Mouse (Mus musculus): ENCODE measurements at regions not wholly inside any gene's neighbourhood (a gene's known extent, or its start where the extent isn't known, plus 50 kb on each side); places are given as distances from the start of the nearest gene placed in this dataset.
"Not testable (repeated sequence)": the region's sequence is repeated elsewhere in the genome, so short reads cannot be mapped to it uniquely, and the experiment has no call there.

- no peak for DNase-seq (ENCODE audit: low spot score)
Observed at GRCm38 (mm10) chr14:9492228-9492627, 826.2 kb upstream of the 4930452B06Rik start.

DNA sequence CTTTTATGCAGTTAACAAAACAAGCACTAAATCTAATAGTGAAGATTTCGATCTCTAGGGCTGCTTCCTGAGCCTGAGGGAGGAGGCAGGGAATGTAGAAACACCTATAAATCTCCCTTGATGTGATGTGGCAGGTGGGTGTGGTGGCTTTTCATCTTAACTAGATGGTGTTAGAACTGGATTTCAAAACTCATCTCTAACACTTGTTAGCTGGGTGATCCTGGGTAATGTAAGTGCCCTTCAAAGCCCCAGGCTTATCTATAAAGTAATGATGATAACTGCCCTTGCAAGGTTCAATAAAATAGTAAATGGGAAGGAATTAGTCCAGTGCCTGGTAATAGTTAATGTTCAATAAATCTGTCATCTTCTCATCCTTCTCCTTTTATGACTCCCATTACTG, 822.5 kb upstream of the 4930452B06Rik start:
- DNase-seq (ENCODE audit: low spot score), result no peak

DNA sequence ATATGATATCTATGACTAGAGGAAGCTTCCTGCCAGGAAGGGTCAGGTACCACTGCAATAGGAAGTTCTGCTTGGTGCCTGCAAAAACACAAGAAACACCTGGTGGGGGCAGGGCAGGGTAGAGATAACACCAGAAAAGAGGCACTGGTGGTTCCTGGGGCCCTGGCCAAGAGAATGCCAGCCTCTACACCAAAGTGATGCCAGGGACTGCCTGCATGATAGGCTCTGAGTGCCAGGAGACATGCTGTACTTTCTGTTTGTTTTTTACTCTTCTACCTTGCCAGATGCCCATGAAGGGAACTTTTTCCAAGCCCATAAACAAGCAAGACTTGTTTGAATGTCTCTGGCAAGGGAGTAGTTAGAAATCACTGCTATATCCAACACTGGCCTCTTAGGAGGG, 812.9 kb upstream of the 4930452B06Rik start:
- no peak for DNase-seq (ENCODE audit: low spot score)

DNA sequence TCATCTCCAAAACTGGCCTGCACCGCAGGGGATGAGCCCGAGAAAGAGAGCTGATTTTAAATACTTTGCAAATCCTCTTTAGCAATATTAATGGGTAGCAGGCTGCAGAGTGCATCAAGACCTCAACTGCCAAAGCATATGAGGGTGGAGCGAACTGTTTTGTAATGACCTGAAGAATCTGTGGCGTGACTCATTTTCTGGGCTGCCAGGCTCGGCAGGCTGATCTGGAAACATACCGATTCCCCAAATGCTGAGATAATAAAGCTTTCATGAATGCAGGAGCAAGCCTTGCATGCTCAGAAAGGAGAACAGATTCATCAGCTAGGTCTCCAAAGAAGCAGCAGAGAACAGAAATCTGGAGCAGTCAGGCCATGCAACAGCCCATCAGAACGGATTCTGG, 809.1 kb upstream of the 4930452B06Rik start:
- DNase-seq (ENCODE audit: low spot score), result no peak

DNA sequence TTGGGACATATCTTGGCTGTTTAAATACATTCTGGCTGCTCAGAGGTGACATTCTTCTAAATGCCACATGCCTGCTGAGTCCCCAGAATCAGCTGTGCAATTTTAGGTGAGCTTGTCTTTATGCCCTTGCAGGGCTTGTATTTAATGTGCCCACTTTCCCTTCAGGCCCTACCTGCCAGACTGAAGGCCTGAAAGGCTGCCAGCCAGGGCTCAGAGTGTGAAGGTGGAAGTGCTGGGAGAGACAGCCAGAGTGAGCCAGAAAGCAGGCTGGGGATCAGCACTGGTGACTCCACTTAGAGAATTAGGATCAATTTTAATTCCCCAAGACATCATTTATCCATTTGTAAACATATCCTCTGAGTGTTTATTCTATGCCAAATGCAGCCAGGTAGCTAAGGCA, 803.6 kb upstream of the 4930452B06Rik start:
- DNase-seq (ENCODE audit: low spot score), result no peak

GRCm38 (mm10) chr14:9468654-9469053, 802.6 kb upstream of the 4930452B06Rik start:
- DNase-seq (ENCODE audit: low spot score), result no peak

DNA sequence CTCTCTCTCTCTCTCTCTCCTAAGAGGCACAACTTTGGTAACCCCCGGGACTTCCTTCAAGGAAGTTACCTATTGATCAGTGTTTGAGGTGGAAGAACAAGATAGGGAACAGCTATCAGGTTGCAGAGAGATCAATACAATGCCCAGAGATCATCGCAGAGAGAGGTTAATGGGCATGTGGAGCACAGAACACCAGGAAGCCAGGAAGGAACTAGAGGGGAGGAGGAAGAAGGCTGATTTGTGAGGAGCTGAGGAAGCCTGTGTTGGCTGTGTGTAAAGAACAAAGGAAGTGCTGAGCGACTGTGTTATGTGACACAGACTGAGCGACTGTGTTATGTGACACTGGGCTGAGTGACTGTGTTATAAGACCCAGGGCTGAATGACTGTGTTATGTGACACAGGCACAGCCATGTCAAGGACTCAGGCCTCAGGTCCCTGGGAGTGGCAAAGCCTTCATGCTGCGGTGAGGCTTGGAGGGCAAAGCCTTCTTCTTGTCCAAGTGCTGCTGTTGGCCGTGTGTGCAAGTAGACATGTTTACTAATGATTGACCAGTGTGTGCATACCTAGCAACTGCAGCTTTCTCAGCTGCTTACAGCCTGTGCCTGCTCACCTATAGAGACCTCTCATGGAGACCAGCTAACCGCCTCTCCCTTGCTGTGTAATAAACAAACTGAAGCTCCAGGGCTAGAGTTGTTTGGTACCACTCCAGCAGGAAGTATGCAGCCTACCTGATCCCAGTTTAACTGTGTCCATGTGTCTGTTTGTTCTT, 801.8 kb upstream of the 4930452B06Rik start:
- DNase-seq (ENCODE audit: low spot score), result no peak

- no peak for DNase-seq (ENCODE audit: low spot score)
Observed at GRCm38 (mm10) chr14:9460006-9460405, 794.0 kb upstream of the 4930452B06Rik start.

DNA sequence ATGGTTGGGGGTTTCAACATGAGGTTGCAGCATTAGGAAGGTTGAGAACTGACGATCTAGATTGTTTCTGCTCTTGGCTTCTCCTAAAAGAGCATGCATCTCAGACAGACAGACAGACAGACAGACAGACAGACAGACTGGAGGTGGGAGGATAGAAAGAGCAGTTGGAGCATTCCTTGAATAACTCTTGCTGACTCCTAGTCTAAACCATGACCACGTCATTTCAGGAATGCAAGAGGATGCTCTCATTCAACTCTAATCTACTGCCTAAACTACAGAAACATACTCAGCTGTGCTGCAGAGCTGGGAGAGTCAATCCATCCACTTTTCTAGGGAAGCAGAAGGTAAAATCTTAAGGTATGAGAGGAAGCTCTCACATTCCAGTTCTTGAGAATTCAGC, 792.8 kb upstream of the 4930452B06Rik start:
- no peak for DNase-seq (ENCODE audit: low spot score)

DNA sequence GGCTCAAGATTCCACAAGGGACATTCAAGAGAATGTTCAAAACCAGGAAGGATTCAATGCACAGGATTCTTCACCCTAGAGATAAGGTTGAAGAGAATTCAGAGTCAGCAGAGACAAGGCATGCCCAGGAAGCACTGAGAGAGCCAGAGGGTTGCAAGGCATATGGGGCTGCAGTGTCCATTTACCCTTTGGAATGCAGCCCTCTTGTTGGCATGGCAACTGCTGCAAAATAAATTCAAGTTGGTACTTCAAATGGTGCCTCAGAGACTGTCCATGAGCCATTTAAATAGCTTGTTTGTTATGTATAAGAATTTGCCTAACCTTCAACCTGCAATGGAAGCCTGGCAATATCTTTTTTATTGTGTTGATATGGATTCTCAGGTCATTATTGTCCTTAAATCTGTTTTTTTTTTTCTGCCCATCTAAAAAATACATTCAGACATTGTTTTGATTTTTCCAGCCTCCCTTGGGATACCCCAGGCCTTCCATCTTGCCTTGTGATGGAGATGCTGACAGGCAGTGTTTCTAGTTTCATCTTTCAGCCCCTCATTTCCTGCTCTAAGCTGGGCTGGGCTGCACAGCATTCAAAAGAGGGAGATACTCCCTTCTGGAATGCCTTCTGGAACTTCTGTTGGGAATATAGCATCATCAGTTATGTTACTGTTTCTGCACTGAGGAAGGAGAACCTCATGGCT, 791.9 kb upstream of the 4930452B06Rik start:
- no peak for DNase-seq (ENCODE audit: low spot score)

DNA sequence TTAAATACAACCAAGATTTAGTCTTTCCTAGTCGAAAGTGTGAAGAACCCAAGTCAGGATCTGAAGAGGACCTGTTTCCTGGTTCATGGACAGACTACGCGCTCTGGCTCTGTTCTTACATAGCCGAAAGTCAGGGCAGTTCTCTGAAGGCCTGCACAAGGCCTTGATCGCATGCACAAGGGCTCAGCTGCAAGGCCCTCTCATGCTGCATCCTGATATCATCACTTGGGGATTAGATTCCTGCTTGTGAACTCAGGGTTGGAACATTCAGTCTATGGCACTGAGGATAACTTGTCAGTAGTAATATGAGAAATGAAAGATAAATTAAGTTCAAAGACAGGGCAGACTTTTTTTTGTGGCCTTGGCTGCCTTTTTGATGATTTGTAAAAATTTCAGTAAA, 789.9 kb upstream of the 4930452B06Rik start:
- DNase-seq (ENCODE audit: low spot score), result no peak

- no peak for DNase-seq (ENCODE audit: low spot score)
Observed at GRCm38 (mm10) chr14:9449942-9450341, 783.9 kb upstream of the 4930452B06Rik start.

- peak; percentile 13 for DNase-seq (ENCODE audit: low spot score)
Observed at GRCm38 (mm10) chr14:9437896-9438295, 771.9 kb upstream of the 4930452B06Rik start.

DNA sequence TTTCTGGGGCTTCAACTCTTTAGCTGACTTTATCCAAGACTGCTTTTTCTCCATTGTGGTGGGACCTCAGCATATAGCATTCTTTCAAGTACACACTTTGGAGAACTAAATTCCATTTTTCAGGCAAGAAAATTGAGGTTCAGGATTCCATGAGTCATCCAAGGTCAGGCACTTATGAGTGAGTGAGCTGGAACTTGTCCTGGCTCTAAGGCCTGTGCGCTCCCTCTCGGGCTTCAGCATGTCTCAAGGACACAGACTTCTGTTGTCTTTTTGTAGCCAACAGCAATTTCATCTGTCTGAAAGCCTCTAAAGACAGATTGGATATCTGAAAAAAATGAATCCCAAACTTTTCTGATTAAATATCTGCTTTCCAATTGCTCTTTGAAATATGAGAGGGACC, 769.1 kb upstream of the 4930452B06Rik start:
- no peak for DNase-seq (ENCODE audit: low spot score)

- DNase-seq (ENCODE audit: low spot score), result no peak
Observed at GRCm38 (mm10) chr14:9433081-9433590, 767.1 kb upstream of the 4930452B06Rik start.

GRCm38 (mm10) chr14:9431798-9432197, 765.8 kb upstream of the 4930452B06Rik start:
- DNase-seq (ENCODE audit: low spot score), result no peak

- DNase-seq (ENCODE audit: low spot score), result no peak
Observed at GRCm38 (mm10) chr14:9411822-9412403, 745.9 kb upstream of the 4930452B06Rik start.

DNA sequence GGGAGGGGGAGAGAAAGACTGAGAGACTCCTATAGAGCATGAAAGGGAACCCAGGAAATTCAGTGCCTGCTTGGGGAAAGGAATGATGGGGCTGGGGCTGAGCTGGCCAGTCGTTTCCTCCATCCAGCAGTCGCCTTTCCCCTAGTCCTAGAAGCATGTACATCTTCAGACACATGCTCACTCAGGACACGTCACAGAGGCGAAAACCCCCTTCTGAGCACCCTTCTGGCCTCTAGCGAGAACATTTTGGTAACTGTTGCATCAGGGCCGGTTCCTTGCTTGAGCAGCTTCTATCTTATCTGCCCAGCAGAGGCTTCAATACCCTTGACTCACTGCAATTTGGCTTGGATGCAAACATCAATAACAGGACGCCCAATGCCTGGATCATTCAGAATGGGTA, 737.6 kb upstream of the 4930452B06Rik start:
- no peak for DNase-seq (ENCODE audit: low spot score)

- DNase-seq (ENCODE audit: low spot score), result no peak
Observed at GRCm38 (mm10) chr14:9400861-9401260, 734.8 kb upstream of the 4930452B06Rik start.

- peak; percentile 53 for DNase-seq (ENCODE audit: low spot score)
Observed at GRCm38 (mm10) chr14:9393271-9393771, 727.3 kb upstream of the 4930452B06Rik start.

- DNase-seq (ENCODE audit: low spot score), result not testable (repeated sequence)
Observed at GRCm38 (mm10) chr14:9389878-9390536, 724.0 kb upstream of the 4930452B06Rik start.

- no peak for DNase-seq (ENCODE audit: low spot score)
Observed at GRCm38 (mm10) chr14:9389180-9389579, 723.1 kb upstream of the 4930452B06Rik start.
